ENCODE assay signal across 8 mouse cellular contexts in genomic region chr3:95905146-95905939, GRCm38 (mm10). TPM values are rescaled to one million over a fixed set of nuclear protein-coding genes. Genes with fewer than 3 reads are reported as not detected.
DNase-seq lines count a peak whose midpoint lies in the region; ATAC-seq and TF ChIP-seq lines count a peak whose summit lies in the region.

No protein-coding gene starts in this region.

- H3K27ac ChIP-seq in layer of hippocampus, adult 2 months, result peak overlapping the region; percentile 86
- H3K27ac ChIP-seq in heart, embryonic 12.5 days (ENCODE audit: poor library complexity, severe bottlenecking), result peak overlapping the region; percentile 75
- H3K27ac ChIP-seq in lung, postnatal 0 days (ENCODE audit: low read length), result no peak overlapping the region
- H3K27ac ChIP-seq in stomach, embryonic 15.5 days, result no peak overlapping the region

- H3K4me3 ChIP-seq in layer of hippocampus, adult 2 months, result peak overlapping the region; percentile 47
- peak overlapping the region; percentile 50 for H3K4me3 ChIP-seq in heart, embryonic 12.5 days
- H3K4me3 ChIP-seq in lung, postnatal 0 days (ENCODE audit: low read depth, low read length), result peak overlapping the region; percentile 19; the same call in 1 of the 2 replicates
- peak overlapping the region; percentile 28 for H3K4me3 ChIP-seq in stomach, embryonic 15.5 days (replicated peaks)

- WGBS in heart, embryonic 12.5 days, result 0% methylated on average over 18 of the region's 18 CpGs
- WGBS in lung, postnatal 0 days, result under 1% methylated on average over 18 of the region's 18 CpGs
- WGBS in stomach, embryonic 15.5 days, result 1% methylated on average over 18 of the region's 18 CpGs

- peak; percentile 52 to 70 for DNase-seq in layer of hippocampus, adult 2 months (ENCODE audit: low spot score in 2 of 2)
- no peak for DNase-seq in layer of hippocampus, postnatal 25 days (ENCODE audit: extremely low spot score in 1 of 2, low spot score in 1 of 2)
- DNase-seq in cerebellum, postnatal 10 days, result peak; percentile 43 to 60
- DNase-seq in kidney, postnatal 10 days, result peak; percentile 56
- peak; percentile 40 for DNase-seq in lung, postnatal 0 days (ENCODE audit: low spot score)

- H3K4me1 ChIP-seq in heart, embryonic 12.5 days (replicated peaks), result peaks cover 44% of the 10 kb centered on the region
- peaks cover 11% of the 10 kb centered on the region for H3K4me1 ChIP-seq in lung, postnatal 0 days (ENCODE audit: insufficient read depth, low read depth, low read length)
- H3K4me1 ChIP-seq in stomach, embryonic 15.5 days, result peaks cover 21% of the 10 kb centered on the region

- peak; percentile 60; the same call in 1 of the 2 replicates for ATAC-seq in heart, embryonic 12.5 days (ENCODE audit: insufficient number of reproducible peaks, low FRiP score)
- peak; percentile 68 for ATAC-seq in lung, postnatal 0 days
- 0 out of 2 replicates have a peak, but pooled peaks have one; percentile 19 for ATAC-seq in stomach, embryonic 15.5 days (ENCODE audit: insufficient read depth, low FRiP score, low read depth)
- no peak; the same call in 1 of the 2 replicates for ATAC-seq in megakaryocyte progenitor cell, adult 5-6 weeks (replicated peaks; ENCODE audit: poor library complexity)

- no peaks in the 10 kb centered on the region for H3K9me3 ChIP-seq in heart, embryonic 12.5 days (replicated peaks)
- no peaks in the 10 kb centered on the region for H3K9me3 ChIP-seq in lung, postnatal 0 days (ENCODE audit: low read length)
- no peaks in the 10 kb centered on the region for H3K9me3 ChIP-seq in stomach, embryonic 15.5 days

- H3K9ac ChIP-seq in heart, embryonic 12.5 days, result peak overlapping the region; percentile 77
- no peak overlapping the region for H3K9ac ChIP-seq in lung, postnatal 0 days (replicated peaks; ENCODE audit: low read depth)
- no peak overlapping the region for H3K9ac ChIP-seq in stomach, embryonic 15.5 days

- no peak for TF ChIP-seq CTCF in layer of hippocampus, adult 2 months (conservative IDR thresholded peaks at IDR 0.05)
- no peak for TF ChIP-seq CTCF in lung, postnatal 0 days (IDR thresholded peaks at IDR 0.05)

- H3K27me3 ChIP-seq in heart, embryonic 12.5 days (replicated peaks), result no peaks in the 10 kb centered on the region
- 0 out of 2 replicates have a peak, but pooled peaks cover 4% of the 10 kb centered on the region for H3K27me3 ChIP-seq in lung, postnatal 0 days (replicated peaks; ENCODE audit: insufficient read depth, low read length)
- H3K27me3 ChIP-seq in stomach, embryonic 15.5 days (replicated peaks), result peaks cover 5% of the 10 kb centered on the region; the same call in 1 of the 2 replicates

- H3K36me3 ChIP-seq in heart, embryonic 12.5 days, result no peaks in the 10 kb centered on the region
- H3K36me3 ChIP-seq in lung, postnatal 0 days (ENCODE audit: insufficient read depth, low read length), result no peaks in the 10 kb centered on the region
- no peaks in the 10 kb centered on the region for H3K36me3 ChIP-seq in stomach, embryonic 15.5 days

- H3K4me2 ChIP-seq in heart, embryonic 12.5 days, result peak overlapping the region; percentile 73
- peak overlapping the region; percentile 61 for H3K4me2 ChIP-seq in lung, postnatal 0 days (replicated peaks; ENCODE audit: low read depth, low read length)
- peak overlapping the region; percentile 59 for H3K4me2 ChIP-seq in stomach, embryonic 15.5 days

- no peak for TF ChIP-seq EP300 in lung, postnatal 0 days (IDR thresholded peaks at IDR 0.05)

RNA-seq across cellular contexts. Expression of gene Car14, which starts 0.9 kb away (rescaled TPM):
- 1 to 10 TPM; 6.9 to 9.9 TPM for total RNA-seq in layer of hippocampus, adult 2 months (2021)
- total RNA-seq in layer of hippocampus, postnatal 25 days (2021), result 10 to 100 TPM; 12.7 to 13.4 TPM
- 24.7 and 26.3 TPM in 2 replicates for polyA plus RNA-seq in heart, embryonic 12.5 days (2016; fragmentation: Nextera tagmentation; extraction: Ambion mirVana)
- 4.4 and 4.5 TPM in 2 replicates for polyA plus RNA-seq in lung, postnatal 0 days (2015; fragmentation: Nextera tagmentation; extraction: Ambion mirVana)
- 2.8 and 3.0 TPM in 2 replicates for polyA plus RNA-seq in stomach, embryonic 15.5 days (2015; fragmentation: Nextera tagmentation; extraction: Ambion mirVana)
- not detected in 2 replicates for total RNA-seq in megakaryocyte progenitor cell, adult 5-6 weeks (2015)
- total RNA-seq in megakaryocyte progenitor cell, adult 5-6 weeks (2017), result not detected in 2 replicates

RNA-seq across cellular contexts. Expression of gene Aph1a, which starts 11.6 kb away (rescaled TPM):
- total RNA-seq in layer of hippocampus, adult 2 months (2021), result 10 to 100 TPM; 69.0 to 79.8 TPM
- total RNA-seq in layer of hippocampus, postnatal 25 days (2021), result 10 to 100 TPM; 71.6 to 76.2 TPM
- polyA plus RNA-seq in heart, embryonic 12.5 days (2016; fragmentation: Nextera tagmentation; extraction: Ambion mirVana), result 31.8 and 33.8 TPM in 2 replicates
- 48.6 and 49.1 TPM in 2 replicates for polyA plus RNA-seq in lung, postnatal 0 days (2015; fragmentation: Nextera tagmentation; extraction: Ambion mirVana)
- 31.9 and 36.8 TPM in 2 replicates for polyA plus RNA-seq in stomach, embryonic 15.5 days (2015; fragmentation: Nextera tagmentation; extraction: Ambion mirVana)
- 30.6 and 30.8 TPM in 2 replicates for total RNA-seq in megakaryocyte progenitor cell, adult 5-6 weeks (2015)
- 34.9 and 35.1 TPM in 2 replicates for total RNA-seq in megakaryocyte progenitor cell, adult 5-6 weeks (2017)

RNA-seq across cellular contexts. Expression of gene BC028528, which starts 13.5 kb away (rescaled TPM):
- 1 to 10 TPM; 3.4 to 4.8 TPM for total RNA-seq in layer of hippocampus, adult 2 months (2021)
- total RNA-seq in layer of hippocampus, postnatal 25 days (2021), result 1 to 10 TPM; 4.2 to 6.5 TPM
- polyA plus RNA-seq in heart, embryonic 12.5 days (2016; fragmentation: Nextera tagmentation; extraction: Ambion mirVana), result 26.1 and 26.3 TPM in 2 replicates
- polyA plus RNA-seq in lung, postnatal 0 days (2015; fragmentation: Nextera tagmentation; extraction: Ambion mirVana), result 247 and 252 TPM in 2 replicates
- 25.2 and 26.7 TPM in 2 replicates for polyA plus RNA-seq in stomach, embryonic 15.5 days (2015; fragmentation: Nextera tagmentation; extraction: Ambion mirVana)
- total RNA-seq in megakaryocyte progenitor cell, adult 5-6 weeks (2015), result 55.1 and 62.0 TPM in 2 replicates
- 63.3 and 68.9 TPM in 2 replicates for total RNA-seq in megakaryocyte progenitor cell, adult 5-6 weeks (2017)

RNA-seq across cellular contexts. Expression of gene Ciart, which starts 23.3 kb away (rescaled TPM):
- total RNA-seq in layer of hippocampus, adult 2 months (2021), result 10 to 100 TPM; 10.3 to 11.7 TPM
- 10 to 100 TPM in 1 of 2 experiments, 1 to 10 TPM in 1; 9.4 to 11.5 TPM for total RNA-seq in layer of hippocampus, postnatal 25 days (2021)
- polyA plus RNA-seq in heart, embryonic 12.5 days (2016; fragmentation: Nextera tagmentation; extraction: Ambion mirVana), result 5.5 and 6.8 TPM in 2 replicates
- polyA plus RNA-seq in lung, postnatal 0 days (2015; fragmentation: Nextera tagmentation; extraction: Ambion mirVana), result 2.0 and 3.1 TPM in 2 replicates
- 5.3 and 5.6 TPM in 2 replicates for polyA plus RNA-seq in stomach, embryonic 15.5 days (2015; fragmentation: Nextera tagmentation; extraction: Ambion mirVana)
- total RNA-seq in megakaryocyte progenitor cell, adult 5-6 weeks (2015), result 0.56 and 1.3 TPM in 2 replicates
- 2.8 and 3.3 TPM in 2 replicates for total RNA-seq in megakaryocyte progenitor cell, adult 5-6 weeks (2017)

RNA-seq across cellular contexts. Expression of gene Anp32e, which starts 23.7 kb away (rescaled TPM):
- total RNA-seq in layer of hippocampus, adult 2 months (2021), result 10 to 100 TPM; 78.9 to 80.6 TPM
- 10 to 100 TPM; 73.8 to 73.9 TPM for total RNA-seq in layer of hippocampus, postnatal 25 days (2021)
- polyA plus RNA-seq in heart, embryonic 12.5 days (2016; fragmentation: Nextera tagmentation; extraction: Ambion mirVana), result 222 and 229 TPM in 2 replicates
- polyA plus RNA-seq in lung, postnatal 0 days (2015; fragmentation: Nextera tagmentation; extraction: Ambion mirVana), result 72.5 and 79.6 TPM in 2 replicates
- polyA plus RNA-seq in stomach, embryonic 15.5 days (2015; fragmentation: Nextera tagmentation; extraction: Ambion mirVana), result 159 and 180 TPM in 2 replicates
- total RNA-seq in megakaryocyte progenitor cell, adult 5-6 weeks (2015), result 101 and 132 TPM in 2 replicates
- 384 and 526 TPM in 2 replicates for total RNA-seq in megakaryocyte progenitor cell, adult 5-6 weeks (2017)

Comparison
In these comparisons a context has a peak if more than half of its experiments do, and no peak if none do; other contexts are left out.
1. DNase-seq: peak in layer of hippocampus, adult 2 months (2 of 2), cerebellum, postnatal 10 days (2 of 2), kidney, postnatal 10 days (single experiment) and lung, postnatal 0 days (single experiment); none in layer of hippocampus, postnatal 25 days (0 of 2).
2. H3K27ac ChIP-seq: peak in layer of hippocampus, adult 2 months (single experiment) and heart, embryonic 12.5 days (single experiment); none in lung, postnatal 0 days (single experiment) and stomach, embryonic 15.5 days (single experiment).
3. RNA of gene Car14, which starts 0.9 kb away (total RNA-seq): 12.7 to 13.4 TPM in layer of hippocampus, postnatal 25 days and 6.9 to 9.9 TPM in layer of hippocampus, adult 2 months; not detected in megakaryocyte progenitor cell, adult 5-6 weeks; every median in the first group is over 4 times any median in the second.
4. RNA of gene BC028528, which starts 13.5 kb away (total RNA-seq): 55.1 to 68.9 TPM in megakaryocyte progenitor cell, adult 5-6 weeks; 4.2 to 6.5 TPM in layer of hippocampus, postnatal 25 days and 3.4 to 4.8 TPM in layer of hippocampus, adult 2 months; every median in the first group is over 4 times any median in the second.
5. Peak in every context shown above with its lines, with median percentiles within 50 percentile points of each other: H3K4me3 ChIP-seq and H3K4me2 ChIP-seq.